Mouse (Mus musculus) embryonic facial prominence, embryonic 12.5 days (tissue): ENCODE measurements at regions not wholly inside any gene's neighbourhood (a gene's known extent, or its start where the extent isn't known, plus 50 kb on each side); places are given as distances from the start of the nearest gene placed in this dataset.
A peak's percentile ranks its signal among the peaks of the same experiment; 100 is the strongest.

ENCODE experiments used
- ATAC-seq: fragments of 200-750 bp; cut with Nextera tagmentation; 2 replicates; pipeline ENCODE4 v1.8.0; 2017; ENCODE audit not compliant: insufficient number of reproducible peaks, insufficient read depth, low FRiP score, low TSS enrichment
- H3K27ac ChIP-seq: fragments of 300-500 bp; sonication (generic); 2 replicates; pipeline ENCODE4 v1.5.1; 2016; ENCODE audit warnings: mild to moderate bottlenecking
- H3K27me3 ChIP-seq: fragments of 300-500 bp; sonication (generic); 2 replicates; pipeline ENCODE4 v1.6.1; 2016; ENCODE audit warnings: mild to moderate bottlenecking, moderate library complexity
- H3K36me3 ChIP-seq: fragments of 300-500 bp; sonication (generic); 2 replicates; pipeline ENCODE4 v1.6.1; 2016; ENCODE audit warnings: mild to moderate bottlenecking
- H3K4me1 ChIP-seq: fragments of 300-500 bp; sonication (generic); 2 replicates; pipeline ENCODE4 v1.6.1; 2016
- H3K4me2 ChIP-seq: fragments of 300-500 bp; sonication (generic); replicated peaks from 2 replicates; pipeline ENCODE4 v1.6.1; 2016; ENCODE audit warnings: mild to moderate bottlenecking, moderate library complexity
- H3K4me3 ChIP-seq: fragments of 300-500 bp; sonication (generic); 2 replicates; pipeline ENCODE4 v1.5.1; 2016; ENCODE audit warnings: mild to moderate bottlenecking
- H3K9ac ChIP-seq: fragments of 300-500 bp; sonication (generic); 2 replicates; pipeline ENCODE4 v1.6.1; 2016; ENCODE audit warnings: mild to moderate bottlenecking, moderate library complexity
- H3K9me3 ChIP-seq: fragments of 300-500 bp; sonication (generic); 2 replicates; pipeline ENCODE4 v1.6.1; 2016; ENCODE audit warnings: mild to moderate bottlenecking, moderate library complexity
- WGBS: fragments of 180-500 bp; shearing (Covaris S2); methylation state at CpG from one replicate; pipeline ENCODE4 v1.1.7; 2016; 5-methylcytosine and 5-hydroxymethylcytosine counted together

DNA sequence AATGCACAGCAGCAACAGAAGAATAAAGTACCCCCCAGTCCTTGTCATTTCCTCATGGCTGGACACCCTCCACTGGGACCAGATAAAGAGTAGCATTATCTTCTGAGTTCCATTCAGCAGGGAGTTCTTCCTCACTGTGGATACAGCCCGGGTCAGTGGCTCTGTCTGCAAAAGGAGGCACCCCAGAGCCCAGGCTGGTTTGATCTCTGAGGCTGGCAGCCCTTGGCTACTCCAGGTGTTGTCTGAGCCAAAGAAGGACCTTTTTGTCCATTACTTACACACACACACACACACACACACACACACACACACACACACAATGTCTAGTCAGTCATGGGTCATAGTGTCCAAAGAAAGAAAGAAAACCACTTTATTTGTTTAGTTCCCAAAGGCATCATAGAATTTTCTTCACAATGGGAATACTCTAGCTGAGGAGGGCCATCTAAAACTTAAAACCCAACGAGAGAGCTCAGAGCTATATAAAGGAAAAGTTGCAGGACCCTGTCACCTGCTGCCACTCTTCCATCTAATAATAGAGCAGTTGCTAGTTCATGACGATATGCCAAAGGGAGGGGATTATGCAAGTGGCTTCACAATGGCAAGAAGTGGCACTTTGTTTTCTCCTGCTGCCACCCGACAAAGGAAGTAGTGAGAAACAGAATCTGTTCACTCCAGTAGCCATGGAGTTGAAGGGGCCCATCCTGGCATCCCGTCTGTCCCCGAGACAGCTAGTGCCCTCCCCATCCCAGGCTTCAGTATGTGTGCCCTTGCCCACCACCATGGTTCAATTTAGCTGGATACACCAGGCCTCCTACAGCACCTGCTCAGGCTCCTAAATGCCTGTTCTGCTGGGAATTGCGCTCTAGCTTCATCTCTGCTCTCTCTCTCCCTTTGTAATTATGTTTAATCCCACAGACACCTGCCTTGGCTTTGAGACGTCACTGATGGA is 480.4 kb upstream of the Nrsn1 start:
- 35% methylated on average over 8 of the region's 8 CpGs for WGBS
- H3K4me2 ChIP-seq: no peak overlapping the region
- no peak overlapping the region for H3K4me3 ChIP-seq
- ATAC-seq: peak; percentile 41; the same call in 1 of the 2 replicates
- 0 out of 2 replicates have a peak overlapping the region, but pooled peaks have one; percentile 11 for H3K27ac ChIP-seq
- no peaks in the 10 kb centered on the region for H3K4me1 ChIP-seq
- no peak overlapping the region for H3K9ac ChIP-seq
- H3K27me3 ChIP-seq: no peaks in the 10 kb centered on the region
- H3K36me3 ChIP-seq: no peaks in the 10 kb centered on the region
- no peaks in the 10 kb centered on the region for H3K9me3 ChIP-seq

DNA sequence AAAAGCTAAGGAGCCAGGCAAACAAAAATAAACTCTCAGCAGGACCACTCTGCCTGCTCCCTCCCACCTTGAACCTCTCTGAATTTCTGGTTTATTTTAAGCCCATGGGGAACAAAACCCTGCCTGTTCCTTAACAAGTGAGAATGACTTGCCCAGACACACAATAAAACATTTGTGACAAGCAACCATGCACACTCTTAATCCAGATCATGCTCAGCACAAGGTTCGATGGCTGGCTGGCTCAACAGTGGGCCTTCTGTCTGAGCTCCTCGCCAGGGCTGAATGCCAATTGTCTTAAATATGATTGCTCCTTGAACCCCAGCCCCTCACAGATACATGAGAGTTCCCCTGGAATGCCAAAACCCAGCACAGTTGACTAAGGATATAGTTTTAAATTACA is 468.3 kb upstream of the Nrsn1 start:
- ATAC-seq: no peak

DNA sequence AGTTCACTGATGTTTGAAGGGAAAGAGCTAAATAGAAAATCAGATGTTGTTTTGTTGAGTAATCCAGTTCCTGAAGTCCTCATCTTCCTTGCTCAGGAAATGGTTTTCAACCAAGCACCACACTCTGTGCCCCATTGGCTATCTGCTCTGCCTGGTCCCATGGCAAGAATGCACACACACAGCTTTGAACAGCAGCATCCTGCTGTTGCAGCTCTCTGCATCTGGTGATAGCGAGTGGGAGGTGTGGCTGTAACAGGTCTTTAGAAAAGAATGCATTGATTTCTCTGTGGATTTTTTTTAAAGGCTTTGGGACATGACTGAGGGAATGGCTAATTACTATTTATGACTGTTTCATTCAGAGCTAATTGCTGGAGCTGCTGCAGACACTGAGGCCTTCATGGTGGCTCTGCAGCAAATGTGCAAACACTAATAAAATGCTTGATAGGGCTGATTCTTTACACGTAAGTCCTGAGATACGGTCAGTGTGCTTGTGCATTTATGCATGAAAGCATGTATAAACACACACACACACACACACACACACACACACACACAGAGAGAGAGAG is 459.1 kb upstream of the Nrsn1 start:
- H3K4me1 ChIP-seq: peaks cover 12% of the 10 kb centered on the region; the same call in 1 of the 2 replicates
- H3K27me3 ChIP-seq: no peaks in the 10 kb centered on the region
- 68% methylated on average over 3 of the region's 3 CpGs for WGBS
- H3K9me3 ChIP-seq: no peaks in the 10 kb centered on the region
- H3K4me3 ChIP-seq: no peak overlapping the region
- no peak overlapping the region for H3K4me2 ChIP-seq
- no peak overlapping the region for H3K27ac ChIP-seq
- no peaks in the 10 kb centered on the region for H3K36me3 ChIP-seq
- no peak overlapping the region; the same call in 1 of the 2 replicates for H3K9ac ChIP-seq
- no peak for ATAC-seq

More for the DNA sequence above, 468.3 kb upstream of the Nrsn1 start:
- H3K27ac ChIP-seq: no peak overlapping the region
- WGBS: 12% methylated on average over 2 of the region's 2 CpGs
- H3K4me3 ChIP-seq: no peak overlapping the region
- no peaks in the 10 kb centered on the region for H3K36me3 ChIP-seq
- H3K27me3 ChIP-seq: no peaks in the 10 kb centered on the region
- no peak overlapping the region for H3K9ac ChIP-seq
- H3K9me3 ChIP-seq: no peaks in the 10 kb centered on the region
- H3K4me1 ChIP-seq: no peaks in the 10 kb centered on the region
- H3K4me2 ChIP-seq: no peak overlapping the region

DNA sequence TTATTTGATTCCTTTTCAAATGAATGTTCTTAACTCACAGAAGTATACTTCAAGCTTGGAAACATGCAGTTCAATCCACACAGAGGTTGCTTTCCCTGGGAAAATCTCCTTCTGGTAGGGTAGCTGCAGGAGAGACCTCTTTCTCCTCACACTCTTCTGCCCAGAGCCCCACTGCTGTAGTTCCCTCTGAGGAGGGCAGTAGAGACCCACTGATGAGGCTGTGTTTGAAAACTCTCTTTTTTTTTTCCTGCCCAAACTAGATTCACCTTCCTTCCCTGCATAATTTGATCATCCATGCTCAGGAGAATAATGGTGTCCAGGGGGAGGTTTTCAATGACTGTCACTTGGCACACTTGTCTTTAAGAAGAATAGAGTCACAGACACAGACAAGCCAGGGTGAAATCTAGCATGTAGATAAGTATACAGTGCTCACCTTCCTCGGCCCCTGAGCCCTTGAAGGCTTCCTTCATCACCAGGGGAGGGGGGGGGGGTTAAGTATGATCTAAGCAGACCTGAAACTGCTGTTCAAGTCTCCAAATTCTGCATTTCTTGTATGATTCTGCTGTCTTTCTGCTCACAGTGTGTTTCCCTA is 457.3 kb upstream of the Nrsn1 start:
- H3K36me3 ChIP-seq: no peaks in the 10 kb centered on the region
- H3K4me1 ChIP-seq: peaks cover 12% of the 10 kb centered on the region; the same call in 1 of the 2 replicates
- H3K9ac ChIP-seq: no peak overlapping the region
- H3K27ac ChIP-seq: no peak overlapping the region
- no peak overlapping the region for H3K4me2 ChIP-seq
- H3K27me3 ChIP-seq: no peaks in the 10 kb centered on the region
- ATAC-seq: no peak
- WGBS: 30% methylated on average over 1 of the region's 1 CpGs
- H3K4me3 ChIP-seq: no peak overlapping the region
- no peaks in the 10 kb centered on the region for H3K9me3 ChIP-seq

- WGBS: 66% methylated on average over 4 of the region's 4 CpGs
- H3K9ac ChIP-seq: no peak overlapping the region
- no peaks in the 10 kb centered on the region for H3K36me3 ChIP-seq
- peaks cover 1% of the 10 kb centered on the region; the same call in 1 of the 2 replicates for H3K4me1 ChIP-seq
- no peak overlapping the region for H3K27ac ChIP-seq
- H3K4me2 ChIP-seq: no peak overlapping the region
- no peaks in the 10 kb centered on the region for H3K9me3 ChIP-seq
- H3K4me3 ChIP-seq: no peak overlapping the region
- H3K27me3 ChIP-seq: no peaks in the 10 kb centered on the region
- no peak for ATAC-seq
Observed at GRCm38 (mm10) chr13:25722595-25723525, 452.6 kb upstream of the Nrsn1 start.

- Histone ChIP-seq H3K9me3 (no peaks in the 10 kb centered on the region), H3K4me3 (no peak overlapping the region), H3K27me3 (no peaks in the 10 kb centered on the region), H3K4me1 (no peaks in the 10 kb centered on the region), H3K27ac (no peak overlapping the region), H3K4me2 (no peak overlapping the region), H3K9ac (no peak overlapping the region), H3K36me3 (no peaks in the 10 kb centered on the region)
- no peak for ATAC-seq
- 75% methylated on average over 4 of the region's 4 CpGs for whole genome bisulfite sequencing
Observed at GRCm38 (mm10) chr13:25700965-25701364, 430.7 kb upstream of the Nrsn1 start.

GRCm38 (mm10) chr13:25695956-25696355 is 425.7 kb upstream of the Nrsn1 start:
- H3K4me2 ChIP-seq: no peak overlapping the region
- no peak for ATAC-seq
- WGBS: 87% methylated on average over 1 of the region's 1 CpGs
- no peaks in the 10 kb centered on the region for H3K27me3 ChIP-seq
- no peaks in the 10 kb centered on the region for H3K4me1 ChIP-seq
- H3K4me3 ChIP-seq: no peak overlapping the region
- no peak overlapping the region for H3K27ac ChIP-seq
- H3K9me3 ChIP-seq: no peaks in the 10 kb centered on the region
- H3K9ac ChIP-seq: no peak overlapping the region
- no peaks in the 10 kb centered on the region for H3K36me3 ChIP-seq

DNA sequence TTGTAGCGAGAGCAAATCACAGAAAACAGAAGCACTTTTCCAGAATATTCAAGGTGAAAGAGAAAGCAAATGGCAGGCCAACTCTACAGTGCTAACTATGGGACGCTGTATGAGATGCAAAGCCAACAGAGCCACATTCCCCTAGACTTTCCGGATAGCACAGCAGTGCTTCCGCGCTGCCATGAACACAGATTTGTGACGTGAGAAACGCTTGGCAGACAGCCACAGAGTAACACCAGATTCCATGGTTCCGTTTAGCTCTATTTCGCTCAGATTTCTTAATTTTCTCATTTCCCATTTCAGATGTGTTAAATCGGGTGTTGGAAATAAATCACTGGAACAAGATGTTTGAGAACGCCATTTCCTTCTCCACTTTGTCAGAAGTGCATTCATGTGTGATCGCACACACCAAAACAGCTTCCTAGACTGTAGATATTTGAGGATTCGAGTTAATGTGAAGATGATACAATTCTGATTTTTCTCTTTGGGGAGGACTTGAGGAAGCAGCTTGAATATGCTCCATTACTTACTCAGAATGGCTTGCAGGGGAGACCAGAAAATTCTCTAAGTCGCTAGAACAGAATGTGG is 424.8 kb upstream of the Nrsn1 start:
- no peak overlapping the region for H3K4me3 ChIP-seq
- no peak overlapping the region for H3K9ac ChIP-seq
- H3K27ac ChIP-seq: no peak overlapping the region
- ATAC-seq: no peak
- no peaks in the 10 kb centered on the region for H3K9me3 ChIP-seq
- no peaks in the 10 kb centered on the region for H3K27me3 ChIP-seq
- no peaks in the 10 kb centered on the region for H3K36me3 ChIP-seq
- H3K4me1 ChIP-seq: no peaks in the 10 kb centered on the region
- no peak overlapping the region for H3K4me2 ChIP-seq
- 83% methylated on average over 14 of the region's 14 CpGs for WGBS

GRCm38 (mm10) chr13:25678221-25678735 is 408.0 kb upstream of the Nrsn1 start:
- Histone ChIP-seq H3K27ac (no peak overlapping the region), H3K9ac (no peak overlapping the region), H3K9me3 (no peaks in the 10 kb centered on the region), H3K36me3 (no peaks in the 10 kb centered on the region), H3K4me2 (no peak overlapping the region), H3K4me1 (no peaks in the 10 kb centered on the region), H3K4me3 (no peak overlapping the region), H3K27me3 (no peaks in the 10 kb centered on the region)
- ATAC-seq: no peak
- WGBS: 84% methylated on average over 2 of the region's 2 CpGs

DNA sequence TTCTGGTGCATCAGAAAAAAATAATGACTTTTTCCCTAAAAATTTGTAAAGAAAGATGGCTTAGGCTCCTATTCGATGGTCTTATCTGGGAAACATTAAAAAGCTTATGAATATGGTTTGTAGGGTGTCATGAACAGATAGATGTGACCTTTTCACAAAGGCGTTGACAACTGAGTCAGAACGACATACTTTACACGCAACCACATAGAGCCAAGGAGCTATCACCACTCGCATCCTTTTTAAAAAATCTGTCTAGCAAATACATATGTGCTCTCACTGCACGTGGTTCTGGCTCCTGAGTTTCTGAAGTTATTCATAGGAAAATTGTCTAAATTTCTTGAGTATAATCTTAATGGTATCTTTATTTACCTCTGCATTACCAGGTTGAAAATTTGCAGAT is 404.9 kb upstream of the Nrsn1 start:
- no peak overlapping the region for H3K4me2 ChIP-seq
- 86% methylated on average over 6 of the region's 6 CpGs for WGBS
- ATAC-seq: no peak

GRCm38 (mm10) chr13:25666022-25666421 is 395.7 kb upstream of the Nrsn1 start:
- WGBS: 85% methylated on average over 3 of the region's 3 CpGs
- no peak overlapping the region for H3K4me3 ChIP-seq
- no peak overlapping the region for H3K27ac ChIP-seq
- H3K9me3 ChIP-seq: no peaks in the 10 kb centered on the region
- H3K27me3 ChIP-seq: no peaks in the 10 kb centered on the region
- H3K4me2 ChIP-seq: no peak overlapping the region
- no peak overlapping the region for H3K9ac ChIP-seq
- no peaks in the 10 kb centered on the region for H3K4me1 ChIP-seq
- H3K36me3 ChIP-seq: no peaks in the 10 kb centered on the region
- no peak for ATAC-seq

More for the DNA sequence above, 404.9 kb upstream of the Nrsn1 start:
- H3K9ac ChIP-seq: no peak overlapping the region
- H3K4me3 ChIP-seq: no peak overlapping the region
- no peaks in the 10 kb centered on the region for H3K9me3 ChIP-seq
- H3K4me1 ChIP-seq: no peaks in the 10 kb centered on the region
- no peak overlapping the region for H3K27ac ChIP-seq
- no peaks in the 10 kb centered on the region for H3K27me3 ChIP-seq
- H3K36me3 ChIP-seq: no peaks in the 10 kb centered on the region
